Mouse (Mus musculus) midbrain, postnatal 0 days (tissue): Measurements from ENCODE around the gene Glra1. TPM values are rescaled to one million over a fixed set of nuclear protein-coding genes. Genes with fewer than 3 reads are reported as not detected.

Experiments
- ATAC-seq: fragments of 200-750 bp; cut with Nextera tagmentation; 2 replicates; pipeline ENCODE4 v1.8.0; 2017; ENCODE audit warnings: moderate number of reproducible peaks, mild to moderate bottlenecking, moderate TSS enrichment, moderate library complexity; ENCODE audit not compliant: low FRiP score
- DNase-seq: peaks from one replicate; pipeline ENCODE4 v3.0.0-alpha.2; 2015; ENCODE audit warnings: low spot score
- H3K27ac ChIP-seq: fragments of 300-500 bp; sonication (generic); 2 replicates; pipeline ENCODE4 v1.5.1; 2014; ENCODE audit warnings: low read depth, mild to moderate bottlenecking, low read length, mixed read lengths
- H3K27me3 ChIP-seq: fragments of 300-500 bp; sonication (generic); 2 replicates; pipeline ENCODE4 v1.6.1; 2014; ENCODE audit warnings: low read length, control low read depth, mixed read lengths; ENCODE audit not compliant: insufficient read depth
- H3K36me3 ChIP-seq: fragments of 300-500 bp; sonication (generic); 2 replicates; pipeline ENCODE4 v1.6.1; 2014; ENCODE audit warnings: low read length, control low read depth, mixed read lengths; ENCODE audit not compliant: insufficient read depth
- H3K4me1 ChIP-seq: fragments of 300-500 bp; sonication (generic); 2 replicates; pipeline ENCODE4 v1.6.1; 2014; ENCODE audit warnings: mild to moderate bottlenecking, control low read depth, antibody characterized with exemption, low read length, mixed read lengths; ENCODE audit not compliant: insufficient read depth
- H3K4me2 ChIP-seq: fragments of 300-500 bp; sonication (generic); 2 replicates; pipeline ENCODE4 v1.6.1; 2014; ENCODE audit warnings: low read depth, mild to moderate bottlenecking, low read length, mixed read lengths; ENCODE audit not compliant: poor library complexity, severe bottlenecking
- H3K4me3 ChIP-seq: fragments of 300-500 bp; sonication (generic); 2 replicates; pipeline ENCODE4 v1.5.1; 2014; ENCODE audit warnings: low read depth, mild to moderate bottlenecking, low read length, moderate library complexity
- H3K9ac ChIP-seq: fragments of 300-500 bp; sonication (generic); replicated peaks from 2 replicates; pipeline ENCODE4 v1.6.1; 2014; ENCODE audit warnings: mild to moderate bottlenecking, low read length, moderate library complexity, mixed read lengths; ENCODE audit not compliant: poor library complexity, severe bottlenecking
- H3K9me3 ChIP-seq: fragments of 300-500 bp; sonication (generic); 2 replicates; pipeline ENCODE4 v1.6.1; 2016; ENCODE audit warnings: low read length, control low read depth
- CTCF ChIP-seq: IDR thresholded peaks from 2 replicates; pipeline ENCODE4 v1.5.1; 2016; ENCODE audit warnings: antibody characterized with exemption, mild to moderate bottlenecking
- WGBS: fragments of 180-500 bp; shearing (Covaris S2); extraction: QIAGEN DNeasy Blood & Tissue Kit; methylation state at CpG from one replicate; pipeline ENCODE4 v1.1.7; 2014; 5-methylcytosine and 5-hydroxymethylcytosine counted together
- microRNA-seq: library from miRNA; unstranded; fragments of <30 nt; microRNA quantifications from one replicate; pipeline ENCODE4, GENCODE M21; 2016; ENCODE audit warnings: borderline number of aligned reads
- polyA plus RNA-seq: library from polyadenylated mRNA; unstranded; fragments of >200 nt; fragmentation: Nextera tagmentation; extraction: Ambion mirVana; gene quantifications from 2 replicates; pipeline ENCODE4 v1.2.1, GENCODE M21; 2015
- total RNA-seq: library from RNA; depleted of rRNA; stranded (reverse); fragments of >200 nt; gene quantifications from 2 replicates; pipeline ENCODE4 v1.2.3, GENCODE M21; 2014; rRNA removed

Glra1 gene
- total and polyA plus RNA-seq, 2 experiments from 2014 or later = 0.43 to 4.4 TPM

DNA sequence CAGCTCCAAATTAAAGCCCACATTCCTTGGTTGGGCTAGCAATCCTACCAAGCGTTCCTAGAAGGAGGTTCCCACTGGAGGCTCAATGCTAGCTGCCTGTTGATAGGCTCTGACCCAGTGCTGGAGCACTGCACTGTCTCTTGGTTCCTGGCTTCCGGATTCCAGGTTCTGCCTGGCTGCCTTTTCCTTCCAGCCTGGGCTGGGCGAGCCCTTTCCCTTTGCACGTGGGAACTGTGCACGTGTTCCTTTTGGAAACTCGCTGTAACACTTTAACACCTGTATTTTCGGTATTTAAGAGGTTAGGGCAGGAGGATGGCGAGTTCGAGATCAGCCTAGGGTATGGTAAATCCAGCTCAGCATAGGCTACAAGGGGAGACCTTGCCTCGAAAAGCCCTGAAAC is 140.0 kb downstream of the Glra1 start:
- TF ChIP-seq CTCF = no peak
- Histone ChIP-seq H3K4me3 (peak overlapping the region; percentile 41; the same call in 1 of the 2 replicates), H3K9ac (no peak overlapping the region), H3K27ac (peak overlapping the region; percentile 86; the same call in 1 of the 2 replicates), H3K4me1 (peaks cover 10% of the 10 kb centered on the region; the same call in 1 of the 2 replicates), H3K27me3 (no peaks in the 10 kb centered on the region), H3K4me2 (peak overlapping the region; percentile 78; the same call in 1 of the 2 replicates), H3K36me3 (no peaks in the 10 kb centered on the region), H3K9me3 (no peaks in the 10 kb centered on the region)
- 64% methylated on average over 10 of the region's 10 CpGs for WGBS
- ATAC-seq = no peak
- no peak for DNase-seq

DNA sequence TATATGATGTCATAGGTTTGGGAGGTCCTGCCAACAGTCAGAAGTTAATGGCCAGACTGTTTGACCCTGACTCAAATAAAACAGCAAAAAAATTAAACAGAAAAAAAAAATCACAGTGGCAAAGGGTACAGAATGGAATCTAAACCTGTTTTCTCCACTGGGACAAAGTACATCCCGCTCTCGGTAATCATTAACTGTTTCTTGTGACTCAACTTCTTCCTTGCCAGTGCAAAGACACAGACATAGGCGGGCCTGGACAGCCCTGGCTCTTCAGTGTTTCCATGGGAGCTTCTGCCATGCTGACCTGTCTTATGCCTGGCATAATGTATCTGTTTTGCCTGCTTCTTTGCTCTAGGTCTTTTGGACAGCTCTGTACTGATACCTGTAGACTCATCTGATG is 142.8 kb downstream of the Glra1 start:
- ATAC-seq (no peak), DNase-seq (no peak)
- WGBS = 82% methylated on average over 3 of the region's 3 CpGs
- Histone ChIP-seq H3K4me3 (no peak overlapping the region), H3K9ac (no peak overlapping the region), H3K9me3 (no peaks in the 10 kb centered on the region), H3K27ac (no peak overlapping the region), H3K36me3 (no peaks in the 10 kb centered on the region), H3K27me3 (no peaks in the 10 kb centered on the region), H3K4me2 (no peak overlapping the region), H3K4me1 (0 out of 2 replicates have a peak, but pooled peaks cover 3% of the 10 kb centered on the region)
- no peak for TF ChIP-seq CTCF

DNA sequence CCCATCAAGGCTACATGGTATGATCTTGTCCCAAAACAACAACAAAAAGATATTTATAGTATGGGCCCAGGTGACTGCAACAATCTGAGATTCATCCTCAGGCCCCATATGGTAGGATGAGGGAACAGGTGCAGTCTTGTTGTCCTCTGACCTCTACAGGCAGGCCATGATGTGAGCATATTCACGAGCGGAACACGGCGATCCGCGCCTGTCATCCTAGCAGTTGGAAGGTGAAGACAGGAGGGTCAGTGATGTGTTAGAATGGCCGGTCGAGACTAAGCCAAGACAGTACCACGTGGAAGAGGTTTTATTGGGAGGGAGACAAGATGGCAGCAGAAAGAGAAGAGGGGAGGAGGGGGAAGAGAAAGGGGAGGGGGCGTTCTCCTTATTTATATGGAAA is 143.3 kb downstream of the Glra1 start:
- Histone ChIP-seq H3K9ac (no peak overlapping the region), H3K4me3 (no peak overlapping the region), H3K27me3 (no peaks in the 10 kb centered on the region), H3K27ac (no peak overlapping the region), H3K36me3 (no peaks in the 10 kb centered on the region), H3K9me3 (no peaks in the 10 kb centered on the region), H3K4me2 (no peak overlapping the region), H3K4me1 (0 out of 2 replicates have a peak, but pooled peaks cover 3% of the 10 kb centered on the region)
- DNase-seq (no peak), ATAC-seq (no peak)
- WGBS = 84% methylated on average over 10 of the region's 10 CpGs
- no peak for TF ChIP-seq CTCF

Small RNA genes lying within 50 kb of the gene (microRNA-seq; reads per million reads assigned to microRNA genes)
- not detected for gene Mir7652

Other genes starting within 250 kb of the Glra1 start
- gene Sparc, start 185.0 kb downstream of the Glra1 start, total RNA-seq = 261 and 313 TPM in 2 replicates
- gene Sparc, start 185.0 kb downstream of the Glra1 start, polyA plus RNA-seq = 570 and 625 TPM in 2 replicates
- 133 and 147 TPM in 2 replicates for gene Atox1, start 147.0 kb downstream of the Glra1 start, total RNA-seq
- 235 and 252 TPM in 2 replicates for gene Atox1, start 147.0 kb downstream of the Glra1 start, polyA plus RNA-seq
- gene G3bp1, start 138.5 kb downstream of the Glra1 start, total RNA-seq = 59.2 and 63.2 TPM in 2 replicates
- gene G3bp1, start 138.5 kb downstream of the Glra1 start, polyA plus RNA-seq = 63.5 and 67.4 TPM in 2 replicates